Mouse (Mus musculus): Measurements from ENCODE around the gene Gast. TPM values are rescaled to one million over a fixed set of nuclear protein-coding genes. Genes with fewer than 3 reads are reported as not detected.
"Not testable (repeated sequence)": the region's sequence is repeated elsewhere in the genome, so short reads cannot be mapped to it uniquely, and the experiment has no call there.

Gene Gast
- polyA plus RNA-seq, 1 experiment from 2014 or later: 0.79 TPM

- DNase-seq (ENCODE audit: low spot score, missing footprints) (peak; percentile 99), ATAC-seq (ENCODE audit: low FRiP score) (no peak)
- 9% methylated on average over 5 of the region's 5 CpGs for WGBS
- H3K27me3 ChIP-seq (ENCODE audit: control insufficient read depth, insufficient read depth, low read length): no peaks in the 10 kb centered on the region
- H3K4me1 ChIP-seq (ENCODE audit: control insufficient read depth, insufficient read depth, low read length): no peaks in the 10 kb centered on the region
- H3K9me3 ChIP-seq (ENCODE audit: control insufficient read depth, low read length): no peaks in the 10 kb centered on the region
- H3K9ac ChIP-seq (ENCODE audit: low read length): no peak overlapping the region
- H3K36me3 ChIP-seq (ENCODE audit: control insufficient read depth, insufficient read depth, low read length): no peaks in the 10 kb centered on the region
- no peak overlapping the region for H3K4me3 ChIP-seq (ENCODE audit: low read depth, low read length)
- H3K27ac ChIP-seq (ENCODE audit: low read depth, low read length): no peak overlapping the region
- H3K4me2 ChIP-seq: no peak overlapping the region
Measured at GRCm38 (mm10) chr11:100300293-100300692, 33.9 kb upstream of the Gast start.

- no peaks in the 10 kb centered on the region for H3K27me3 ChIP-seq (ENCODE audit: control insufficient read depth, insufficient read depth, low read length)
- H3K36me3 ChIP-seq (ENCODE audit: control insufficient read depth, insufficient read depth, low read length): no peaks in the 10 kb centered on the region
- no peak overlapping the region for H3K27ac ChIP-seq (ENCODE audit: low read depth, low read length)
- H3K4me1 ChIP-seq (ENCODE audit: control insufficient read depth, insufficient read depth, low read length): no peaks in the 10 kb centered on the region
- ATAC-seq (ENCODE audit: low FRiP score) (no peak), DNase-seq (ENCODE audit: low spot score, missing footprints) (no peak)
- no peak overlapping the region for H3K9ac ChIP-seq (ENCODE audit: low read length)
- no peak overlapping the region for H3K4me2 ChIP-seq
- no peaks in the 10 kb centered on the region for H3K9me3 ChIP-seq (ENCODE audit: control insufficient read depth, low read length)
- WGBS: 94% methylated on average over 5 of the region's 5 CpGs
- H3K4me3 ChIP-seq (ENCODE audit: low read depth, low read length): no peak overlapping the region
Measured at GRCm38 (mm10) chr11:100301292-100301691, 32.9 kb upstream of the Gast start.

DNA sequence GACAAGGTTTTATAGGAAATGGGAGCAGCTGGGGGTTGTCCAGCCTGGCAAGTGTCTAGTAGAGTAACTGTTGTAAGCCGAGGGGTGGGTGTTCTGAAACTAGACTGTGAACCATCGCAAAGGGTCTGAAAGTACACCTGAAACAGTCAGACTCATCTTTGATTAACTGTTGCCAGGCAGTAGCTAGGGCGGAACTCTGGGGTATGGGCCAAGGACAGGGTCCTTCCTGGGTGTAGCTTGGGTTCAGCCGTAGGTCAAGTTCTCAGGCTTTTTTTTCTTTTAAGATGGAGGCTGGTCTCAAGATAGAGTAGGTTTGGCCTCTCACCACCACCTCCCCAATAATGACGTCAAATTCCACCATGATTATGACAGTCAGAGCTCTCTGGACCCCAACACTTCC, 26.3 kb upstream of the Gast start:
- WGBS: 91% methylated on average over 5 of the region's 5 CpGs
- ATAC-seq (ENCODE audit: low FRiP score): no peak
- H3K4me3 ChIP-seq (ENCODE audit: low read depth, low read length): no peak overlapping the region
- H3K4me2 ChIP-seq: no peak overlapping the region
- H3K27me3 ChIP-seq (ENCODE audit: control insufficient read depth, insufficient read depth, low read length): no peaks in the 10 kb centered on the region
- H3K27ac ChIP-seq (ENCODE audit: low read depth, low read length): no peak overlapping the region
- no peaks in the 10 kb centered on the region for H3K9me3 ChIP-seq (ENCODE audit: control insufficient read depth, low read length)
- no peak overlapping the region for H3K9ac ChIP-seq (ENCODE audit: low read length)
- DNase-seq (ENCODE audit: low spot score, missing footprints): no peak
- H3K4me1 ChIP-seq (ENCODE audit: control insufficient read depth, insufficient read depth, low read length): no peaks in the 10 kb centered on the region
- H3K36me3 ChIP-seq (ENCODE audit: control insufficient read depth, insufficient read depth, low read length): no peaks in the 10 kb centered on the region

GRCm38 (mm10) chr11:100308672-100309071, 25.5 kb upstream of the Gast start:
- H3K4me2 ChIP-seq; H3K36me3 ChIP-seq (ENCODE audit: control insufficient read depth, insufficient read depth, low read length); H3K4me3 ChIP-seq (ENCODE audit: low read depth, low read length); H3K27ac ChIP-seq (ENCODE audit: low read depth, low read length); H3K4me1 ChIP-seq (ENCODE audit: control insufficient read depth, insufficient read depth, low read length); ATAC-seq (ENCODE audit: low FRiP score); H3K9ac ChIP-seq (ENCODE audit: low read length); H3K27me3 ChIP-seq (ENCODE audit: control insufficient read depth, insufficient read depth, low read length); DNase-seq (ENCODE audit: low spot score, missing footprints); H3K9me3 ChIP-seq (ENCODE audit: control insufficient read depth, low read length): not testable (repeated sequence)
- 92% methylated on average over 5 of the region's 6 CpGs for WGBS

- Histone ChIP-seq H3K4me1 (ENCODE audit: control insufficient read depth, insufficient read depth, low read length) (no peaks in the 10 kb centered on the region), H3K27me3 (ENCODE audit: control insufficient read depth, insufficient read depth, low read length) (no peaks in the 10 kb centered on the region), H3K27ac (ENCODE audit: low read depth, low read length) (no peak overlapping the region), H3K9ac (ENCODE audit: low read length) (no peak overlapping the region), H3K4me3 (ENCODE audit: low read depth, low read length) (no peak overlapping the region), H3K4me2 (no peak overlapping the region), H3K36me3 (ENCODE audit: control insufficient read depth, insufficient read depth, low read length) (no peaks in the 10 kb centered on the region), H3K9me3 (ENCODE audit: control insufficient read depth, low read length) (no peaks in the 10 kb centered on the region)
- no peak for ATAC-seq (ENCODE audit: low FRiP score)
- DNase-seq (ENCODE audit: low spot score, missing footprints): no peak
- 78% methylated on average over 1 of the region's 1 CpGs for WGBS
Measured at GRCm38 (mm10) chr11:100311656-100312055, 22.6 kb upstream of the Gast start.

GRCm38 (mm10) chr11:100312096-100312679, 22.0 kb upstream of the Gast start:
- H3K9ac ChIP-seq (ENCODE audit: low read length): no peak overlapping the region
- H3K4me1 ChIP-seq (ENCODE audit: control insufficient read depth, insufficient read depth, low read length): no peaks in the 10 kb centered on the region
- H3K4me3 ChIP-seq (ENCODE audit: low read depth, low read length): no peak overlapping the region
- no peak overlapping the region for H3K27ac ChIP-seq (ENCODE audit: low read depth, low read length)
- WGBS: 34% methylated on average over 5 of the region's 5 CpGs
- no peaks in the 10 kb centered on the region for H3K9me3 ChIP-seq (ENCODE audit: control insufficient read depth, low read length)
- H3K36me3 ChIP-seq (ENCODE audit: control insufficient read depth, insufficient read depth, low read length): no peaks in the 10 kb centered on the region
- no peak for DNase-seq (ENCODE audit: low spot score, missing footprints)
- no peak overlapping the region for H3K4me2 ChIP-seq
- H3K27me3 ChIP-seq (ENCODE audit: control insufficient read depth, insufficient read depth, low read length): no peaks in the 10 kb centered on the region
- ATAC-seq (ENCODE audit: low FRiP score): no peak

GRCm38 (mm10) chr11:100313424-100313823, 20.8 kb upstream of the Gast start:
- Histone ChIP-seq H3K9me3 (ENCODE audit: control insufficient read depth, low read length) (no peaks in the 10 kb centered on the region), H3K27ac (ENCODE audit: low read depth, low read length) (no peak overlapping the region), H3K9ac (ENCODE audit: low read length) (no peak overlapping the region), H3K4me3 (ENCODE audit: low read depth, low read length) (no peak overlapping the region), H3K36me3 (ENCODE audit: control insufficient read depth, insufficient read depth, low read length) (no peaks in the 10 kb centered on the region), H3K4me1 (ENCODE audit: control insufficient read depth, insufficient read depth, low read length) (no peaks in the 10 kb centered on the region), H3K27me3 (ENCODE audit: control insufficient read depth, insufficient read depth, low read length) (no peaks in the 10 kb centered on the region), H3K4me2 (no peak overlapping the region)
- no peak for ATAC-seq (ENCODE audit: low FRiP score)
- 90% methylated on average over 6 of the region's 6 CpGs for WGBS
- DNase-seq (ENCODE audit: low spot score, missing footprints): no peak

GRCm38 (mm10) chr11:100315439-100315838, 18.8 kb upstream of the Gast start:
- Histone ChIP-seq H3K9me3 (ENCODE audit: control insufficient read depth, low read length) (no peaks in the 10 kb centered on the region), H3K27ac (ENCODE audit: low read depth, low read length) (no peak overlapping the region), H3K4me3 (ENCODE audit: low read depth, low read length) (no peak overlapping the region), H3K9ac (ENCODE audit: low read length) (no peak overlapping the region), H3K27me3 (ENCODE audit: control insufficient read depth, insufficient read depth, low read length) (no peaks in the 10 kb centered on the region), H3K36me3 (ENCODE audit: control insufficient read depth, insufficient read depth, low read length) (no peaks in the 10 kb centered on the region), H3K4me2 (no peak overlapping the region), H3K4me1 (ENCODE audit: control insufficient read depth, insufficient read depth, low read length) (no peaks in the 10 kb centered on the region)
- WGBS: 92% methylated on average over 5 of the region's 5 CpGs
- DNase-seq (ENCODE audit: low spot score, missing footprints) (no peak), ATAC-seq (ENCODE audit: low FRiP score) (no peak)

DNA sequence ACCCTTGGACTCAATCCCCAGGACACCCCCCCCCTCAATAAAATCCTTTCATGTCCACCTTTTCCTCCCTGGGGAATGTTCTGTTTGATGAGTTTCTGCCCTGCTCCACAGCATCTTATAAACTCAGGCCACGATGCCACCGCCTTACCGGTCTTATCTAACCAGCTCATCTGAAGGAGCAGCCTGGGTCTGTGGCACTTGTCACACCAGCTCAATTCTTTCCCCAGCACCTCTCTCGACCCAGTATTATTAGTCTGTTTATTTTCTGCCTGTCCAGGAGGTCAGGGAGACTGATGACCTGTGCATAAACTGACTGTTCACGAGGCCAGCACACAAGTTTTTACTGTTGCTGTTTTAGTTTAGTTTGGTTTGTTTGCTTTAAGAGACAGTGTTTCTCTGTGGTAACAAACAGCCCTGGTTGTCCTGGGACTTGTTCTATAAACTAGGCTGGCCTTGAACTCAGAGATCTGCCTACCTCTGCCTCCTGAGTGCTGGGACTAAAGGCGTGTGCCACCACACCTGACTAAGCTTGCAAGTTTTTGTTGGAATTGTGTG, 16.3 kb upstream of the Gast start:
- Histone ChIP-seq H3K9ac (ENCODE audit: low read length) (no peak overlapping the region), H3K4me3 (ENCODE audit: low read depth, low read length) (no peak overlapping the region), H3K36me3 (ENCODE audit: control insufficient read depth, insufficient read depth, low read length) (peaks cover 11% of the 10 kb centered on the region), H3K27me3 (ENCODE audit: control insufficient read depth, insufficient read depth, low read length) (no peaks in the 10 kb centered on the region), H3K4me2 (no peak overlapping the region), H3K27ac (ENCODE audit: low read depth, low read length) (no peak overlapping the region), H3K4me1 (ENCODE audit: control insufficient read depth, insufficient read depth, low read length) (peaks cover 3% of the 10 kb centered on the region; the same call in 1 of the 2 replicates), H3K9me3 (ENCODE audit: control insufficient read depth, low read length) (no peaks in the 10 kb centered on the region)
- ATAC-seq (ENCODE audit: low FRiP score): no peak
- no peak for DNase-seq (ENCODE audit: low spot score, missing footprints)
- WGBS: 75% methylated on average over 6 of the region's 6 CpGs

Measured in midbrain, embryonic 11.5 days (tissue).